Mouse (Mus musculus): ENCODE results near the gene Olfr1247. TPM values are rescaled to one million over a fixed set of nuclear protein-coding genes. Genes with fewer than 3 reads are reported as not detected.

The Olfr1247 gene
- polyA plus RNA-seq (2012; rRNA removed), result not detected in 2 replicates

GRCm38 (mm10) chr2:89614030-89614429 lies at the start of gene Olfr1247:
Gene Olfr1247, minus strand, starts transcription at chr2:89614130.

GRCm38 (mm10) chr2:89661367-89661766 lies 47.4 kb upstream of the Olfr1247 start, which contains the start of gene Olfr1250:
Gene Olfr1250, minus strand, starts transcription at chr2:89661467.

GRCm38 (mm10) chr2:89634883-89635282 lies 21.0 kb upstream of the Olfr1247 start, which contains the start of gene Olfr1249:
Gene Olfr1249, minus strand, starts transcription at chr2:89634983.

GRCm38 (mm10) chr2:89618145-89618544 lies 4.2 kb upstream of the Olfr1247 start, which contains the start of gene Olfr1248:
Gene Olfr1248, minus strand, starts transcription at chr2:89618245.

GRCm38 (mm10) chr2:89593057-89593456 lies 20.9 kb downstream of the Olfr1247 start, which contains the start of gene Olfr1246:
Gene Olfr1246, minus strand, starts transcription at chr2:89593157.

GRCm38 (mm10) chr2:89578347-89578746 lies 35.6 kb downstream of the Olfr1247 start, which contains the start of gene Olfr1245:
Gene Olfr1245, minus strand, starts transcription at chr2:89578447.

Other genes with a start within 250 kb of the Olfr1247 start
- gene Olfr1234, start 249.3 kb downstream of the Olfr1247 start, polyA plus RNA-seq (2012; rRNA removed), result not detected in 2 replicates
- not detected in 2 replicates for gene Olfr1238, start 204.5 kb downstream of the Olfr1247 start, polyA plus RNA-seq (2012; rRNA removed)
- not detected in 2 replicates for gene Olfr1239, start 193.7 kb downstream of the Olfr1247 start, polyA plus RNA-seq (2012; rRNA removed)
- gene Olfr1240, start 171.1 kb downstream of the Olfr1247 start, polyA plus RNA-seq (2012; rRNA removed), result not detected in 2 replicates
- not detected in 2 replicates for gene Olfr1241, start 127.0 kb downstream of the Olfr1247 start, polyA plus RNA-seq (2012; rRNA removed)
- gene Olfr1242, start 115.8 kb downstream of the Olfr1247 start, polyA plus RNA-seq (2012; rRNA removed), result not detected in 2 replicates
- not detected in 2 replicates for gene Olfr1243, start 82.6 kb downstream of the Olfr1247 start, polyA plus RNA-seq (2012; rRNA removed)
- not detected in 2 replicates for gene Olfr1245, start 35.7 kb downstream of the Olfr1247 start, polyA plus RNA-seq (2012; rRNA removed)
- not detected in 2 replicates for gene Olfr1246, start 21.0 kb downstream of the Olfr1247 start, polyA plus RNA-seq (2012; rRNA removed)
- not detected in 2 replicates for gene Olfr1248, start 4.1 kb upstream of the Olfr1247 start, polyA plus RNA-seq (2012; rRNA removed)
- not detected in 2 replicates for gene Olfr1249, start 20.9 kb upstream of the Olfr1247 start, polyA plus RNA-seq (2012; rRNA removed)
- not detected in 2 replicates for gene Olfr1250, start 47.3 kb upstream of the Olfr1247 start, polyA plus RNA-seq (2012; rRNA removed)
- gene Olfr1251, start 57.8 kb upstream of the Olfr1247 start, polyA plus RNA-seq (2012; rRNA removed), result not detected in 2 replicates
- gene Olfr1252, start 110.9 kb upstream of the Olfr1247 start, polyA plus RNA-seq (2012; rRNA removed), result not detected in 2 replicates
- not detected in 2 replicates for gene Olfr1253, start 143.0 kb upstream of the Olfr1247 start, polyA plus RNA-seq (2012; rRNA removed)
- not detected in 2 replicates for gene Olfr1254, start 179.5 kb upstream of the Olfr1247 start, polyA plus RNA-seq (2012; rRNA removed)
- gene Olfr1255, start 197.9 kb upstream of the Olfr1247 start, polyA plus RNA-seq (2012; rRNA removed), result not detected in 2 replicates
- gene Olfr1256, start 227.4 kb upstream of the Olfr1247 start, polyA plus RNA-seq (2012; rRNA removed), result not detected in 2 replicates
- not detected in 2 replicates for gene Olfr48, start 234.1 kb upstream of the Olfr1247 start, polyA plus RNA-seq (2012; rRNA removed)